Mouse (Mus musculus) E14TG2a.4 (cell line): ENCODE measurements around the gene Neurl3.

Experiments
- H3K27me3 ChIP-seq: 2 replicates; pipeline ENCODE4 v1.6.1; 2014; ENCODE audit warnings: low read length, control low read depth; ENCODE audit not compliant: insufficient read depth
- H3K36me3 ChIP-seq: 2 replicates; pipeline ENCODE4 v1.6.1; 2014; ENCODE audit warnings: low read length, control low read depth; ENCODE audit not compliant: insufficient read depth
- H3K4me1 ChIP-seq: replicated peaks from 2 replicates; pipeline ENCODE4 v1.6.1; 2014; ENCODE audit warnings: low read depth, low read length, control low read depth
- H3K4me3 ChIP-seq: replicated peaks from 2 replicates; pipeline ENCODE4 v1.5.1; 2014; ENCODE audit warnings: mild to moderate bottlenecking, low read length
- H3K9me3 ChIP-seq: 2 replicates; pipeline ENCODE4 v1.6.1; 2014; ENCODE audit warnings: low read length, control low read depth
- CTCF ChIP-seq: conservative IDR thresholded peaks from 2 replicates; pipeline ENCODE4 v1.5.1; 2014; ENCODE audit warnings: low read length
- NANOG ChIP-seq: IDR thresholded peaks from 2 replicates; pipeline ENCODE4 v1.6.1; 2014; ENCODE audit warnings: borderline replicate concordance, low read length, mixed read lengths
- POU5F1 ChIP-seq: IDR thresholded peaks from 2 replicates; pipeline ENCODE4 v1.6.1; 2014; ENCODE audit warnings: low read length, borderline replicate concordance

Gene Neurl3

DNA sequence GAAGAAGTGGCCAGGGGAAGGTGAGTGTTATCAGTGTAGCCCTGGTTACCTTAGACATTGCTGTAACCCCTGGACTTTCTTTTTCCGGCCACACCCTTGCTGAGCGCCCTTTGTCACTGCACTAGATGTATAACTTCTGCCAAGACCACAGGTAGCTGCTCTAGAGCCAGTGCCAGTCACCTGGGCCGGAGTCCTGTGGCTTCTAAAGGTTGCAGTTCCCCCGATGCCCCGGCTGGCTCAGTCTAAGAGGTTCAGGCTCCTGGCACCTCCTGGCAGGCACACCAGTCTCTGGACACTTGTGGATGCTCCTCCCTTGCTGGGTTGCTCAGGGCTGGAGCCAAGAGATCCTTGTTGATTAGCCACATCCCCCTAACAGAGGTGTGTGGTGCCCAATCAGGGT, at the start of gene Neurl3:
Gene Neurl3, minus strand, starts transcription at position 225 of the 400 bp plus-strand sequence.
- Histone ChIP-seq H3K36me3 (no peaks in the 10 kb centered on the region), H3K27me3 (peaks cover 63% of the 10 kb centered on the region), H3K4me1 (peaks cover 31% of the 10 kb centered on the region), H3K4me3 (peak within 1 kb of the TSS; percentile 46; the same call in 1 of the 2 replicates), H3K9me3 (no peaks in the 10 kb centered on the region)
- no peak for TF ChIP-seq CTCF
- TF ChIP-seq NANOG, result no peak
- TF ChIP-seq POU5F1, result no peak

DNA sequence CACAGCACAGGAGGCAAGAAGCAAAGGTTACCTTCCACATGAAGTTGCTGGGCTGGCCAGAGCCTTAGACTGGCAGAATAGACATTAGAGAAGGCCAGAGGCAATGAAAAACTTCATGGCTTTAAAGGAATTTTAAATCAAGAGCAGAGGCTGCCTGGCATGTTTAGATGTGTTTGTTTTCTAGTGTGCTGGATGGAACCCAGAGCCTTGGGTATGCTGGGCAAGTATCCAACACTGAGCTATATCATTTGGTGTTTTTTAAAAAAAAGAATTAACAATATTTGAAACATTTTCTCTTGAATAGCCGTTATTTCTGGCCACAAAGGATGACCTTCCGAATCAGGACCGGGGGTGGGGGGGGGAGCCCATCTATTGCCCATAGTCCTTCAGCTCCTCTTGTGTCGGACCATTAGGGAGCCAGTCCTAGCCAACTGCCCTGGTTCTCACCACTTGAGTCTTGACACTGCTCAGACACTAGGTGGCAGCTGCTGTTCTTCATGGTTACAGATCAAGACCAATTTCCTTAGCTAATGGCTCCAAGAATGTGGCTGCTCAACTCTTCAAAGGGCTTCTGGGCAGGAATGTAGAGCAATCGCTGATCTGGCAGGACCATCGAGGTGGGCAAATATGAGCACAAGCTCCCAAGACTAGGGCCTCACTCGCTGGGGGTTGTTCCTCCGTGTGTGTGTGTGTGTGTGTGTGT, 49.4 kb upstream of the Neurl3 start:
- peaks cover 31% of the 10 kb centered on the region for H3K36me3 ChIP-seq
- peaks cover 9% of the 10 kb centered on the region; the same call in 1 of the 2 replicates for H3K4me1 ChIP-seq
- H3K9me3 ChIP-seq, result no peaks in the 10 kb centered on the region
- H3K4me3 ChIP-seq, result no peak overlapping the region
- peak; percentile 44; the same call in 1 of the 2 replicates for TF ChIP-seq NANOG
- TF ChIP-seq POU5F1, result no peak
- TF ChIP-seq CTCF, result peak; percentile 34
- H3K27me3 ChIP-seq, result no peaks in the 10 kb centered on the region

DNA sequence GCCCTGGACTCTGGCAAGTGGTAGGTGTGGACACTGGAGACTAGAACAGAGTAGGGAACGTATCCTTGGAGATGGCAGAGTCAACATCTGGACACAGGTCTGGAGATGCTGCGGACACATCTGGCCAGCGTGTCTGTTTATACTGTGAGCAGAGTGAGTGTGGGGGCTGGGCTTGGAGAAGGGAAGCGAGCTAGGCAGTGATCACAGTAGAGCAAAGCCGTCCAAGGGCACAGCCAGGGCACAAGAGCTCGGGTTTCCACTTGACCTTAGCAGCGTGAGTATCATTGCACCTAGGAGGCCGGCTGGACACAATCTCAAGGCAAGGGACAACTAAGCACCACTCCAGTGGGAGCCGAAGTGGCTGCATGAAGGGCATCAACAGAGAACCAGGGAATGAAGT, 48.6 kb upstream of the Neurl3 start:
- Histone ChIP-seq H3K36me3 (peaks cover 38% of the 10 kb centered on the region), H3K9me3 (no peaks in the 10 kb centered on the region), H3K27me3 (no peaks in the 10 kb centered on the region), H3K4me3 (no peak overlapping the region), H3K4me1 (peaks cover 17% of the 10 kb centered on the region)
- TF ChIP-seq CTCF (no peak), POU5F1 (no peak)

DNA sequence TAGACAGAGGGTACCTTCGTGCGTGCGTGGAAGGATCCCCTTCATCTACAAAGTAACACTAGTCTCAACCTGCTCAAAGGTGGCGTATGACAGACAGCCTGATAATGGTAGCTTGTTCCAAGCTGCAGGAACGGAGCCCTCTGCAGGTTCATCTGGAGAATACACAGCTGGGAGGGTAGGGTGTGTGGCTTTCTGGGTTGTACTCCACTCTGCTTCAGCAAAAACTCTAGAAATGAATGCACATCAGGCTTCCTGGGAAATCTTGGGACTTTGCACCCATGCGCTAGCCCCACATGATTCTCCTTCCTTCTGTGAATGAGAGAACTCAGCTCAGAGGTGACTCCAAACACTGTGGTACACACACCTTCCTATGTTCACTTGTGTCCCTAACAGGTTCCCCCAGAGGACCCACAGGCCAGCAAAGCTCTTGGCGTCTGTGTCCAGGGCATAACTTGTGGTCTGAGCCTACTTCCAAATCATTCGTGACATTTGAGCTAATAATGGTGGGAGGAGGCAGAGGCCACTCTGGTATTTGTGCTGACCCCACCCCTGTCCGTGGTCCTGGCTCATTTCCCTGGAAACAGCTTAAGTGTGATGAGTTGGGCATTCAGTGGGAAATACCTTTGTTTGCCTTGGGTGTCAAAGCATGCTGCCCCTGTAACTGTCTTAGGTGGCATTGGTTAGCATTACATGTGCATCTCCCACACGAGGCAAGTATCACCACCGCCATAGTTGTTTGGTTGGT, 47.5 kb upstream of the Neurl3 start:
- Histone ChIP-seq H3K4me3 (no peak overlapping the region), H3K36me3 (peaks cover 34% of the 10 kb centered on the region)

DNA sequence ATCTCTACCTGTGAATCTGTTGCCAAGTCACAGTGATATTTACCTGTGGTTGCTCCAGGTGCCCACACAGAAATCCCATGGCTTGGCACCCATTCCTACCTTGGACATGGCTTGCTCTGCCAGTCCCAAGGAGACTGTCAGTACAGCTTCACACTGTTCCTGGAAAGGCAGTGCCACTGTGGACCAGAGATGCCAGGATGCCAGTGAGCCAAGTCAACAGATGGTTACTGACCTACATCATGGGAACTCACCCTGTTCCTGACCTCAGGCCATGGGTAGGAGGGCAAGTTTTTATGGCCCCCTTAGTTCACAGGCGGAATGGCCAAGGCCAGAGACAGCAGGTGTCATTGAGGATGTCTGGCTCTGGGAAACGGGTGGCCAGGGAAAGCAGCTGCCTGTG, 46.7 kb upstream of the Neurl3 start:
- no peaks in the 10 kb centered on the region for H3K9me3 ChIP-seq
- H3K4me1 ChIP-seq, result peaks cover 36% of the 10 kb centered on the region
- TF ChIP-seq POU5F1 (no peak), CTCF (no peak), NANOG (no peak)
- H3K36me3 ChIP-seq, result peaks cover 34% of the 10 kb centered on the region
- H3K4me3 ChIP-seq, result no peak overlapping the region
- no peaks in the 10 kb centered on the region for H3K27me3 ChIP-seq

More for the DNA sequence above, 47.5 kb upstream of the Neurl3 start:
- TF ChIP-seq POU5F1 (no peak), CTCF (peak; percentile 34; the same call in 1 of the 2 replicates)
- Histone ChIP-seq H3K4me1 (peaks cover 28% of the 10 kb centered on the region), H3K27me3 (no peaks in the 10 kb centered on the region), H3K9me3 (no peaks in the 10 kb centered on the region)

DNA sequence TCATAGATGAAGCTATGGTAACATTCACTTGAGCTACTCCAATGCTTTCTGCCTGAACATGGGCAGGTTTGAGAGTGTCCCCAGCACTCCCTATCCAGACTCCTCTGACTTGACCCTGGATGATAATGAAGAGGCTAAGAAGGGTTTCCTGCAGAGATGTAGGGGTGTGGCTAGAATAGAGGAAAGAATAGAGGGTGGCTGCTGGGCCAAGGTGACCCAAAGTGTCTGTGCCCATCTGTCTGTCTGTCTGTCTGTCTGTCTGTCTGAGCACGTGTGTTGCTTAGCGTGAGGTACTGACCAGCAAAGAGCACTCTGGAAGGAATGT, 41.3 kb upstream of the Neurl3 start:
- TF ChIP-seq CTCF (no peak), NANOG (no peak), POU5F1 (no peak)
- Histone ChIP-seq H3K9me3 (no peaks in the 10 kb centered on the region), H3K4me3 (peak overlapping the region; percentile 88), H3K4me1 (peaks cover 58% of the 10 kb centered on the region), H3K36me3 (peaks cover 35% of the 10 kb centered on the region), H3K27me3 (no peaks in the 10 kb centered on the region)

DNA sequence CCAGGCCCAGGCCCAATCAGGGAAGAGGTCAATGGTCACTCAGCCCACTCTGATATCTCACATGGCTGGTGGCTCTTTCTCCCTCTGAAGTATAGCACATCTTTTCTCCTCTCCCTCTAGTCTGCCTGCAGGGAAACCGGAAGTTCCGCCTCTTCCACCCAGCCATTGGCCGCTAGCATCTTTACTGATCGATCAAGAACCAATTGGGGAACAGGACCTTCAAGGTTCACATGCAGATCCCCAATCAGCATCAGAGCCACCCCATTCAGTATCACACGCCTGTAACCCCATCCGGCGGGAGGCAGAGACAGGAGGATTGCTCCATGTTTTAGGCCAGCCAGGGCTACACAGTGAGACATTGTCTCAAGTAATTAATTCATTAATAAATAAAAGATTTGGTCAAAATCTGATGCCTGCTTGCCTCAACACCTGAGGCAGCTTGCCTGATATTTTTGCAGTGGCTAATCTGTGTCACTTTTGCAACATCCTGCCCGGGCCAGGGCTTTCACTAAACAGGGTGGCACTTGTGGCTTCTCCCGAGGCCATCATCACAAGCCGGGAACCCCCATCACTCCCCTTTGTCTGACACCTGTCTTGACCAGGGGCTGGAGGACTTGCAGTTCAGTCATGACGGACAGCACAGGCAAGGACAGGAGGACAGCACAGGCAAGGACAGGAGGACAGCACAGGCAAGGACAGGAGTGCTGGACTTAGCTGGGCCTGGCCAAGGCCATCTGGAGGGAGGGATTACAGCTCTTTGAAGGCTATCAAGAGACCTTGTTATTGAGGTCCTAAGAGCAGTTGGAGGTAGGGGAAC, 40.7 kb upstream of the Neurl3 start:
- peaks cover 2% of the 10 kb centered on the region for H3K27me3 ChIP-seq
- TF ChIP-seq CTCF (no peak), POU5F1 (no peak), NANOG (no peak)
- peaks cover 59% of the 10 kb centered on the region for H3K4me1 ChIP-seq
- H3K4me3 ChIP-seq, result peak overlapping the region; percentile 88
- peaks cover 30% of the 10 kb centered on the region for H3K36me3 ChIP-seq
- no peaks in the 10 kb centered on the region for H3K9me3 ChIP-seq

DNA sequence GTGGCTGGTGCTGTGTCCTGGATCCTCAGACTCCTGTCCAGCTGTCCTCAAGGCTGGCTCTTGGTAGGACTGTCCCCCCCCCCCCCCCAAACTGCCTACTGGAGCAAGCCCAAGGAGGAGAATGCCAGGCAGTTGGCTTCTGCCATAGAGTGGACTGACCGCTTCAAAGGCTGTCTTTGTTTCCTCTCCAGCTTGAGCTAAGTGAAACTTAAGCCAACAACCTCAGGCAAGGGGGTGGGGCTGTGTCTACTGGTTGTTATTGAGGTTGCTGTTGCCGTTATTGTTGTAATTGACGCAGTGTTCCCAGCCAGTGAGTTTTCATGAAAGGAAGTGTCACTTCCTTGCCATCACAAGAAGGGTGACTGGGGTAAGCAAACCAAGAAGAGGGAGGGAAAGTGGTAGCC, 35.0 kb upstream of the Neurl3 start:
- Histone ChIP-seq H3K36me3 (peaks cover 7% of the 10 kb centered on the region), H3K27me3 (peaks cover 34% of the 10 kb centered on the region), H3K9me3 (no peaks in the 10 kb centered on the region), H3K4me3 (no peak overlapping the region), H3K4me1 (peaks cover 46% of the 10 kb centered on the region)
- TF ChIP-seq POU5F1 (no peak), CTCF (no peak), NANOG (no peak)
